In the genomic region with DNA sequence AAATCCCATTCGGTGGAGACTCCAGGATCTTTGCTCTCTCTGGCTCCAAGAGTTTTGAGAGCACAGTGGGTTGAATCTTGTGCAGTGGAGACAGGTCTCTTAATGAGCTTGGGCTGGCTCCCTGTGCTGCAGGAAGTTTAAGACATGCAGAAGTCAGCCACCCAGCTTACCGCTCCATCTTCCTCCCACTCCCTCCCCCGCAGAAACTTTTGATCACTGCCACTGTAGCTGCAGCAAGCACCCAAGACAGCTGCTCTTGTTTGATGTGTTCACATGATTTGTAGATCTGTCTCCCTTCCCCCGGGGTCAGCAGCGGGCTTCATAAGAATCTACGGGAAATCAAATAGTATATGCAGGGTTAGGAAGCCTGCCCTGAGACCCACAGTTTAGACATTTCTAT, we compare ENCODE assay signal across 10 mouse cellular contexts. TPM values are rescaled to one million over a fixed set of nuclear protein-coding genes. Genes with fewer than 3 reads are reported as not detected.
DNase-seq lines count a peak whose midpoint lies in the region; ATAC-seq and TF ChIP-seq lines count a peak whose summit lies in the region.
"Had no signal": no experiment of that assay in that cellular context is flagged by ENCODE, and none has a peak within 500 bp of the region (broad histone marks: within the 10 kb centered on the region; RNA-seq: fewer than 3 reads in every experiment).

No protein-coding gene starts in this region.

- no peak for TF ChIP-seq POLR2A in spleen, adult 2 months (IDR thresholded peaks at IDR 0.05; ENCODE audit: low read depth, low read length)

- H3K36me3 ChIP-seq in heart, embryonic 11.5 days (ENCODE audit: control insufficient read depth, insufficient read depth, low read length): 0 out of 2 replicates have a peak, but pooled peaks cover 7% of the 10 kb centered on the region
- H3K36me3 ChIP-seq in spleen, adult 2 months (ENCODE audit: control insufficient read depth, insufficient read depth, low read length): peaks cover 13% of the 10 kb centered on the region
- H3K36me3 ChIP-seq in midbrain, embryonic 15.5 days (replicated peaks): peaks cover 5% of the 10 kb centered on the region; the same call in 1 of the 2 replicates

- no peak overlapping the region for H3K4me2 ChIP-seq in heart, embryonic 11.5 days
- no peak overlapping the region for H3K4me2 ChIP-seq in midbrain, embryonic 15.5 days

- H3K27ac ChIP-seq in heart, embryonic 11.5 days (ENCODE audit: low read depth, low read length): no peak overlapping the region
- peak overlapping the region; percentile 33 for H3K27ac ChIP-seq in spleen, adult 2 months (ENCODE audit: insufficient read depth, low read length)
- peak overlapping the region; percentile 67 for H3K27ac ChIP-seq in midbrain, embryonic 15.5 days

- WGBS in heart, embryonic 11.5 days (ENCODE audit: insufficient replicate concordance): 50% methylated on average over 6 of the region's 6 CpGs
- 21% methylated on average over 6 of the region's 6 CpGs for WGBS in spleen, adult 2 months
- 48% methylated on average over 6 of the region's 6 CpGs for WGBS in midbrain, embryonic 15.5 days

- peak; percentile 88 for DNase-seq in heart, adult 11 months
- DNase-seq in spleen, adult 2 months (ENCODE audit: low read depth in 1 of 2, low spot score in 2 of 2): peak; percentile 38 to 63
- no peak for DNase-seq in spleen, postnatal 4 days (ENCODE audit: low spot score in 2 of 2)
- no peak for DNase-seq in Muller cell, postnatal 12 days (ENCODE audit: inconsistent ontology term)
- DNase-seq in right cerebral cortex, postnatal 4 days: no peak
- DNase-seq in layer of hippocampus, postnatal 14 days (ENCODE audit: low spot score in 2 of 2): no peak
- DNase-seq: left cerebral cortex, postnatal 4 days had no signal

- H3K27me3 ChIP-seq in heart, embryonic 11.5 days (ENCODE audit: control insufficient read depth, insufficient read depth, low read length): no peaks in the 10 kb centered on the region
- H3K27me3 ChIP-seq in spleen, adult 2 months (ENCODE audit: control insufficient read depth, insufficient read depth, low read length): no peaks in the 10 kb centered on the region
- no peaks in the 10 kb centered on the region for H3K27me3 ChIP-seq in midbrain, embryonic 15.5 days (replicated peaks)

- H3K9ac ChIP-seq in heart, embryonic 11.5 days (ENCODE audit: low read depth, low read length): no peak overlapping the region
- no peak overlapping the region for H3K9ac ChIP-seq in midbrain, embryonic 15.5 days

- no peak overlapping the region for H3K4me3 ChIP-seq in heart, embryonic 11.5 days (ENCODE audit: low read depth, low read length)
- no peak overlapping the region for H3K4me3 ChIP-seq in spleen, adult 2 months (ENCODE audit: extremely low read depth, insufficient read depth, insufficient read length)
- H3K4me3 ChIP-seq in midbrain, embryonic 15.5 days: no peak overlapping the region

- no peak for TF ChIP-seq CTCF in spleen, adult 2 months (IDR thresholded peaks at IDR 0.05; ENCODE audit: extremely low read depth, insufficient read depth, insufficient read length, insufficient replicate concordance)

- ATAC-seq in heart, embryonic 11.5 days (replicated peaks; ENCODE audit: insufficient number of reproducible peaks, low FRiP score, low TSS enrichment): no peak
- ATAC-seq in midbrain, embryonic 15.5 days (replicated peaks): peak; percentile 45

- peaks cover 12% of the 10 kb centered on the region for H3K4me1 ChIP-seq in heart, embryonic 11.5 days (ENCODE audit: control insufficient read depth, insufficient read depth, low read length)
- peaks cover 17% of the 10 kb centered on the region for H3K4me1 ChIP-seq in spleen, adult 2 months (ENCODE audit: control insufficient read depth, insufficient read depth, insufficient read length)
- H3K4me1 ChIP-seq in midbrain, embryonic 15.5 days: peaks cover 19% of the 10 kb centered on the region

- H3K9me3 ChIP-seq in heart, embryonic 11.5 days (replicated peaks; ENCODE audit: control insufficient read depth, low read length): no peaks in the 10 kb centered on the region
- no peaks in the 10 kb centered on the region for H3K9me3 ChIP-seq in midbrain, embryonic 15.5 days

RNA-seq across cellular contexts. Expression of a gene that starts 42.3 kb away (rescaled TPM):
- not detected in 2 replicates for polyA plus RNA-seq in heart, embryonic 11.5 days (2014; fragmentation: Nextera tagmentation; extraction: Ambion mirVana)
- polyA plus RNA-seq in spleen, adult 2 months (2012; rRNA removed): 0.05 and 0.06 TPM in 2 replicates
- 0.11 TPM in 1 of 2 replicates, not detected in the other for polyA plus RNA-seq in midbrain, embryonic 15.5 days (2015; fragmentation: Nextera tagmentation; extraction: Ambion mirVana)
- not detected for total RNA-seq in layer of hippocampus, postnatal 14 days (2021)
- total RNA-seq: left cerebral cortex, postnatal 4 days had no signal
- polyA plus RNA-seq: cortical plate, adult 2 months had no signal

RNA-seq across cellular contexts. Expression of a gene that starts 55.0 kb away (rescaled TPM):
- 30.0 and 42.0 TPM in 2 replicates for polyA plus RNA-seq in heart, embryonic 11.5 days (2014; fragmentation: Nextera tagmentation; extraction: Ambion mirVana)
- polyA plus RNA-seq in spleen, adult 2 months (2012; rRNA removed): 1.7 and 2.2 TPM in 2 replicates
- polyA plus RNA-seq in midbrain, embryonic 15.5 days (2015; fragmentation: Nextera tagmentation; extraction: Ambion mirVana): 43.2 and 45.2 TPM in 2 replicates
- 10 to 100 TPM in 1 of 2 experiments, 1 to 10 TPM in 1; 9.7 to 10.1 TPM for total RNA-seq in layer of hippocampus, postnatal 14 days (2021)

Comparison
In these comparisons a context has a peak if more than half of its experiments do, and no peak if none do; other contexts are left out.
1. DNase-seq: peak in heart, adult 11 months (single experiment) and spleen, adult 2 months (2 of 2); none in spleen, postnatal 4 days (0 of 2), Muller cell, postnatal 12 days (single experiment), right cerebral cortex, postnatal 4 days (single experiment) and layer of hippocampus, postnatal 14 days (0 of 2).